Mouse (Mus musculus) urinary bladder, postnatal 25 days (tissue): ENCODE measurements at regions not wholly inside any gene's neighbourhood (a gene's known extent, or its start where the extent isn't known, plus 50 kb on each side); places are given as distances from the start of the nearest gene placed in this dataset.
"Not testable (repeated sequence)": the region's sequence is repeated elsewhere in the genome, so short reads cannot be mapped to it uniquely, and the experiment has no call there.

Experiments used
- DNase-seq: peaks from one replicate; pipeline ENCODE4 v3.0.0; 2022; ENCODE audit warnings: low spot score

GRCm38 (mm10) chr12:14250124-14250523 is 98.3 kb upstream of the Fam84a start:
- DNase-seq, result no peak

GRCm38 (mm10) chr12:14242720-14243119 is 90.9 kb upstream of the Fam84a start:
- DNase-seq, result not testable (repeated sequence)

GRCm38 (mm10) chr12:14237699-14238098 is 85.8 kb upstream of the Fam84a start:
- no peak for DNase-seq

GRCm38 (mm10) chr12:14235351-14235750 is 83.5 kb upstream of the Fam84a start:
- no peak for DNase-seq

DNA sequence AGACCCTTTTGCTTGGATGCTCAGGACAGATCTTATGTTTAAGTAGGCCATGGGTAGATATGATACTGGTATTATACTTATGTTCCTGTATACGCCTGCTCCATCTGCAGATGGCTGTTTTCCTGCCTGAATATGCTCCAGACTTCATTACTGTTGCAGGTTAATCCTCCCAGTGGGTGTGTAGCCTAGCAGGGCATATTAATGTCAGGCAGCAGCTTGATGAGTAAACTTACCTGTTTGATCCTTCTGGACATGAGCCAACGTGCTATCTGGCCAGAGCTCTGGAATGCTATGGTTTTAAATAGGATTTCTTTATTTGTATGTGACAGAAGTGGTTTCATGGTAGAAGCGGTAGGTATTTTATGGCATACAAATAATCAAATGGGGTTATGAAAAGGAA is 60.8 kb upstream of the Fam84a start:
- no peak for DNase-seq

DNA sequence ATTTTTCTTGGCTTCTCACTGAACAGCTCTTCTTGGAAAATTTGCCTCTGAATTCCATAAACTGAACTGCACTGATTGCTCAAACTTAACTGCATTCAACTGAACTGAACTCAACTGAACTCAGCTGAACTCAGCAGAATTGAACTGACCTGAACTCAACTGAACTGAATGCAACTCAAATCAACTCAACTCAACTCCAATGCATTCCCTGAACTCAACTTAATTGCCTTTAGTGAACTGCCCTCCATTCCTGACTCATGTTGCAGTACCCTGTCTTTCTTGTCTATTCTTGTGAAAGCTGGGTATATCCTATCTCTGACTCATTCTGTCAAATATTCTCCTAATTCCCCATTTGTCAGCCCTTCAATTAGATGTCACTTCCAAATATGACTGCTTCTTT is 58.0 kb upstream of the Fam84a start:
- no peak for DNase-seq

DNA sequence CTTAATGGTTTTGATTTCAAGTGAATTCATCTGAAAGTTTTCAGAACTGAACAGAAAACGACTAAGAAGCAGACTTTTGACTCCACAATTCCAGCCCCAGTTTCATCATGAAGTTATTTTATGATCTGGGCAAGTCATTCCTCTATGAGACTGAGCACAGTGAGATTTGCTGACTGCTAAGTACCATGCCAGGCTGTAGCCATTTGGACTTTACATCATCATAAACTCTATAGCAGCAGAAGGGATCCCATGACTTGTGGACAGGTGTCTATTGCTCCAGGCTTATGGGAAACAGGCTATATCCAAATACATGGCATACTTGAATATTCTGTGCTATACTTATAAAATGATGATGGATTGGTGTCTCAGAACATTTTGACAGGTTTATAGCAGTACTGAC is 55.4 kb upstream of the Fam84a start:
- no peak for DNase-seq

- DNase-seq, result no peak
Observed at GRCm38 (mm10) chr12:14204491-14204890, 52.6 kb upstream of the Fam84a start.
